Mouse (Mus musculus) midbrain, embryonic 16.5 days (tissue): ENCODE measurements around the gene Abca17. TPM values are rescaled to one million over a fixed set of nuclear protein-coding genes. Genes with fewer than 3 reads are reported as not detected.

Experiments
- ATAC-seq: fragments of 200-750 bp; cut with Nextera tagmentation; 2 replicates; pipeline ENCODE4 v1.8.0; 2017; ENCODE audit warnings: moderate TSS enrichment
- H3K27ac ChIP-seq: fragments of 300-500 bp; sonication (generic); 2 replicates; pipeline ENCODE4 v1.5.1; 2014; ENCODE audit warnings: mild to moderate bottlenecking, low read length, mixed read lengths
- H3K27me3 ChIP-seq: fragments of 300-500 bp; sonication (generic); 2 replicates; pipeline ENCODE4 v1.6.1; 2014; ENCODE audit warnings: low read depth, low read length, mixed read lengths; ENCODE audit not compliant: control insufficient read depth, insufficient read depth
- H3K36me3 ChIP-seq: fragments of 300-500 bp; sonication (generic); 2 replicates; pipeline ENCODE4 v1.6.1; 2014; ENCODE audit warnings: mild to moderate bottlenecking, low read length, moderate library complexity, mixed read lengths; ENCODE audit not compliant: control insufficient read depth, insufficient read depth
- H3K4me1 ChIP-seq: fragments of 300-500 bp; sonication (generic); 2 replicates; pipeline ENCODE4 v1.6.1; 2014; ENCODE audit warnings: mild to moderate bottlenecking, low read length, mixed read lengths; ENCODE audit not compliant: control insufficient read depth, insufficient read depth
- H3K4me2 ChIP-seq: fragments of 300-500 bp; sonication (generic); 2 replicates; pipeline ENCODE4 v1.6.1; 2014; ENCODE audit warnings: mild to moderate bottlenecking, low read length, mixed read lengths
- H3K4me3 ChIP-seq: fragments of 300-500 bp; sonication (generic); 2 replicates; pipeline ENCODE4 v1.5.1; 2014; ENCODE audit warnings: low read depth, mild to moderate bottlenecking, low read length, moderate library complexity, mixed read lengths
- H3K9ac ChIP-seq: fragments of 300-500 bp; sonication (generic); 2 replicates; pipeline ENCODE4 v1.6.1; 2014; ENCODE audit warnings: low read depth, low read length, mixed read lengths
- H3K9me3 ChIP-seq: fragments of 300-500 bp; sonication (generic); replicated peaks from 2 replicates; pipeline ENCODE4 v1.6.1; 2014; ENCODE audit warnings: mild to moderate bottlenecking, low read length, mixed read lengths; ENCODE audit not compliant: control insufficient read depth, poor library complexity, severe bottlenecking
- WGBS: fragments of 180-500 bp; shearing (Covaris S2); extraction: QIAGEN DNeasy Blood & Tissue Kit; methylation state at CpG from one replicate; pipeline ENCODE4 v1.1.7; 2014; 5-methylcytosine and 5-hydroxymethylcytosine counted together
- polyA plus RNA-seq: library from polyadenylated mRNA; unstranded; fragments of >200 nt; fragmentation: Nextera tagmentation; extraction: Ambion mirVana; gene quantifications from 2 replicates; pipeline ENCODE4 v1.2.1, GENCODE M21; 2015

Abca17 gene
- polyA plus RNA-seq, 1 experiment from 2014 or later = 0.83 TPM

DNA sequence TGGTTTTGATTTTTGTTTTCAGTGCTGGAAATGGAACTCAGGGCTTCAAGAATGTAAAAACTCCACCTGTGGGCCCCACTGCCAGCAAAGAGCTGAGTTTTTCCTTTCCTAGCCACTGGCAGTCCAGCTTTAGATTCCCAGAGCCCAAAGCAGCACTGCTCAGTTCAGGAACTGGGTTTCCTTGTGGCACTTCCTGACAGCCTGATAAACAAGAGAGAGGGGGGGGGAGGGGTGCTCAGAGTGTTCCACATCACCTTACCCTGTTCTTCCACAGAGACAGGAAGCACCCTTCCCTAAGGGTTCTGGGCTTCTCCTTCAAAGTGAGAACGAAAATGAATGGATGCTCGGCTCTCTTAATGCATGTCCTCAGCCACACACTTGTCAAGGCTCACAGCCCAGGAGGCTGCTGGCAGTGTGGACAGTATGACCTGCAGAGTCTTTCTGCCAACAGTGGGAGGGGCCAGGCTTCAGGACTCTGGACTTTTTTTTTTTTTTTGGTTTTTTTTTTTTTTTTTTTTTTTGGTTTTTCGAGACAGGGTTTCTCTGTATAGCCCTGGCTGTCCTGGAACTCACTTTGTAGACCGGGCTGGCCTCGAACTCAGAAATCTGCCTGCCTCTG is 24.3 kb upstream of the Abca17 start:
- WGBS = 90% methylated on average over 4 of the region's 5 CpGs
- no peaks in the 10 kb centered on the region for H3K9me3 ChIP-seq
- no peak overlapping the region for H3K4me2 ChIP-seq
- H3K36me3 ChIP-seq = peaks cover 47% of the 10 kb centered on the region
- H3K4me1 ChIP-seq = no peaks in the 10 kb centered on the region
- no peak for ATAC-seq
- no peak overlapping the region for H3K4me3 ChIP-seq
- H3K27me3 ChIP-seq = no peaks in the 10 kb centered on the region
- no peak overlapping the region for H3K9ac ChIP-seq
- no peak overlapping the region for H3K27ac ChIP-seq

DNA sequence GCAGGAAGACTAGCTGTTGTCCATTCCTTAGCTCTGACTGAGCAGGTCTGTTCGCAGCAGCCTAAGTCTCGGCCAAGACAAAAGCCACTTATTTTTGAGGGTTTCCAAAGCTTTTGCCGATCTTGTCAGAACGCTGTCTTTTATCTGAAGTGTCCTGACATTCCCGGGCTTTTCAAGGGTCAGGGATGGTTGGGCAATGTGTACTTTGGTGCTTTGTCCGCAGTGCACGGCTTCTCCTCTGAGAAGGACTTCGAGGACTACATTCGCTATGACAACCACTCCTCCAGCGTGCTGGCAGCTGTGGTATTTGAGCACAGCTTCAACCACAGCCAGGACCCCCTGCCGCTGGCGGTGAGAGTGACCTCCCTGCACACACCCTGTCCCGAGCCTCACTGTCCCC is 15.0 kb upstream of the Abca17 start:
- Histone ChIP-seq H3K9ac (no peak overlapping the region), H3K27me3 (no peaks in the 10 kb centered on the region), H3K27ac (no peak overlapping the region), H3K36me3 (peaks cover 20% of the 10 kb centered on the region), H3K4me3 (no peak overlapping the region), H3K9me3 (no peaks in the 10 kb centered on the region), H3K4me1 (no peaks in the 10 kb centered on the region), H3K4me2 (no peak overlapping the region)
- ATAC-seq = no peak
- WGBS = 30% methylated on average over 13 of the region's 13 CpGs

DNA sequence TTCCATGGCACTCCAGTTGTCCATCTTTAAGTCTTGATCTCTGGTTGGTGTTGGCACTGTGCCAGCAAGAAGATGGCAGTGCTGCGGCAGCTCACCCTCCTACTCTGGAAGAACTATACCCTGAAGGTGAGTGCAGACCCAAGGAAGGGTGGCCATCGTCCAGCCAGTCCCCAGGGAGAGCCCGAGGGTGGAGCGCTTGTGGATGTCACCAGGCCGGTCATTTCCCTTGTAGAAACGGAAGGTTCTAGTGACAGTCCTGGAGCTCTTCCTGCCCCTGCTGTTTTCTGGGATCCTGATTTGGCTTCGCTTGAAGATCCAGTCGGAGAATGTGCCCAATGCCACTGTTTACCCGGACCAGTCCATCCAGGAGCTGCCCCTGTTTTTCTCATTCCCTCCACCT is 13.6 kb upstream of the Abca17 start:
- 93% methylated on average over 9 of the region's 9 CpGs for WGBS
- Histone ChIP-seq H3K4me3 (no peak overlapping the region), H3K4me1 (no peaks in the 10 kb centered on the region), H3K4me2 (no peak overlapping the region), H3K27me3 (no peaks in the 10 kb centered on the region), H3K9me3 (no peaks in the 10 kb centered on the region), H3K9ac (no peak overlapping the region), H3K36me3 (peaks cover 16% of the 10 kb centered on the region), H3K27ac (no peak overlapping the region)
- no peak for ATAC-seq

DNA sequence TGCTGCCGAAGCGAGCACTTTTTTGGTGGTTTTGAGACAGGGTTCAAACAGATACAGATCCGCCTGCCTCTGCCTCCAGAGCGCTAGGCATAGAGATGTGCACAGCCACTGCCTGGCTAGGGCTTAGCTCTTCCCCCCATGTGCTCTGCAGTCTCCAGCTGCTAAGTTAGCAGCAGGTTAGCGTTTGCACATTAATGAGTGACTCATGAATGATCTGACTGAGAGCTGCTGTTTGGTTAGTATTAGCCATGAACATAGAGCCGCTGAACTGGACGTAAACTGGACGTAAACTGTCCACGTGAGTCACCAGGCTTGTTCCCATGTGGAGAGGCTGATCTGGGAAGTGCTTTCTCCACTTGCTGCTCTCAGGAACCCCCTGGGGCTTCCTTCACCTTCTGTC is 11.7 kb upstream of the Abca17 start:
- H3K9ac ChIP-seq = no peak overlapping the region
- no peak for ATAC-seq
- 72% methylated on average over 9 of the region's 9 CpGs for WGBS

DNA sequence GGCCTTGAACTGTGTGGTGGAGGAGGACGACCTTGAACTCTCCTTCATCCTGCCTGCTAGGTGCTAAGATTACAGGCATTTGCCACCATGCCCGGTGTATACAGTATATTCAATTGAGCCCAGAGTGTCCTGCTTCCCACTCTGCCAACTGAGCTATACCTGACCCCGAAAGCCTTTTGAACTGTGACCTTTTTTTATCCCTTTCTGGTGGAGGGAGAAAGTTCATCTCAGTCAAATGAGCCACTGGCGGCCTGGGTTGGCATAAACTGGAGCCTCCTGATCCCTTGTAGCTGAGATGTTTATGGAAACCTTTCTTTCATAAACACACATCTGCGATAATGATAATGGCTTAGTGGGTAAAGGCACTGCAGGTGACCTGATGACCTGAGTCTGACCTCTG is 10.4 kb upstream of the Abca17 start:
- 94% methylated on average over 5 of the region's 5 CpGs for WGBS
- no peak for ATAC-seq

More for the DNA sequence above, 11.7 kb upstream of the Abca17 start:
- H3K9me3 ChIP-seq = no peaks in the 10 kb centered on the region
- H3K4me2 ChIP-seq = no peak overlapping the region
- H3K27ac ChIP-seq = no peak overlapping the region
- no peaks in the 10 kb centered on the region for H3K4me1 ChIP-seq
- H3K36me3 ChIP-seq = peaks cover 18% of the 10 kb centered on the region
- H3K27me3 ChIP-seq = no peaks in the 10 kb centered on the region
- no peak overlapping the region for H3K4me3 ChIP-seq

DNA sequence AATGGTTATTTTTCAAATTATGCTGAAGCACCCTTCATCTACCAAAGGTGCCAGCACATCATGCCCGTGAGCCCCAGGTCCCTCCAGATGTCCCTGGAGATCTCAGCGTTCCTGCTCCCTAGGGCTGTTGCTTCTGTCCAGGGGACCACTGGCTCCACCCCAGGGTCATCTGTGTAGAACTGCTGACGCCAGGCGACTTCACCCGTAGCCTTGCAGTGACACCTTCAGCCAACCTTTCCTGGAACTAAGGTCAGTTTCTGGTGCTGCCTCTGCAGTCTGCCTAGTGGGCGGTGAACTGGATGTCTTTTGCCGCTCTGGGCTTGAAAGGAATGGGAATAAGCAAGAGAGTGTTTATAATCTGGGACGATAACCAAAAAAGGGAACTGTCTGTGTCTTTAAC is 10.0 kb upstream of the Abca17 start:
- Histone ChIP-seq H3K4me1 (peaks cover 2% of the 10 kb centered on the region; the same call in 1 of the 2 replicates), H3K4me3 (no peak overlapping the region), H3K9ac (no peak overlapping the region), H3K36me3 (peaks cover 6% of the 10 kb centered on the region; the same call in 1 of the 2 replicates), H3K4me2 (no peak overlapping the region), H3K27ac (no peak overlapping the region), H3K9me3 (no peaks in the 10 kb centered on the region), H3K27me3 (no peaks in the 10 kb centered on the region)
- ATAC-seq = no peak
- 85% methylated on average over 8 of the region's 8 CpGs for WGBS

More for the DNA sequence above, 10.4 kb upstream of the Abca17 start:
- peaks cover 9% of the 10 kb centered on the region; the same call in 1 of the 2 replicates for H3K36me3 ChIP-seq
- no peak overlapping the region for H3K9ac ChIP-seq
- no peaks in the 10 kb centered on the region for H3K27me3 ChIP-seq
- no peak overlapping the region for H3K4me3 ChIP-seq
- no peaks in the 10 kb centered on the region for H3K4me1 ChIP-seq
- no peaks in the 10 kb centered on the region for H3K9me3 ChIP-seq
- no peak overlapping the region for H3K4me2 ChIP-seq
- no peak overlapping the region for H3K27ac ChIP-seq

DNA sequence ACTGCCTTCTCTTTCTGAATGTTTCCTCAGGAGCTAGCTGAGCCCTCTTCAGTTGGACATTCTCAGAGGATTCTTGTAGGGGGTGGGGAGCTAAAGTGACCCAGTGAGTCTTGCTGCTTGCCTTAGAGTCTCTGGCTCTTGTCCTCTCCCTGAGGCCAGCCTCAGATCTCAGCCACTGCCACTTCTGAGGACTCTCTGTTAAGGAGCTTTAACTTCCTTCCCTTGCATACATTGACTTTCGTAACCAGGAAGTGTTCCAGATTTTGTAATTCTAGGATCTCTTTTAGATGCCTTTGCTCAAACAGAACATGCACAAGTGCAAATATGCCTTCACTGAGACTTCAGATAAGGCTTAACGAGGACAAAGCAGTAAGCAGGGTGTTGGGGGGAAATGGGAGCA is 9.0 kb upstream of the Abca17 start:
- Histone ChIP-seq H3K4me2 (no peak overlapping the region), H3K27me3 (no peaks in the 10 kb centered on the region), H3K4me3 (no peak overlapping the region), H3K4me1 (peaks cover 6% of the 10 kb centered on the region; the same call in 1 of the 2 replicates), H3K27ac (no peak overlapping the region), H3K36me3 (peaks cover 6% of the 10 kb centered on the region; the same call in 1 of the 2 replicates), H3K9me3 (no peaks in the 10 kb centered on the region), H3K9ac (no peak overlapping the region)
- WGBS = 70% methylated on average over 2 of the region's 2 CpGs
- ATAC-seq = no peak

DNA sequence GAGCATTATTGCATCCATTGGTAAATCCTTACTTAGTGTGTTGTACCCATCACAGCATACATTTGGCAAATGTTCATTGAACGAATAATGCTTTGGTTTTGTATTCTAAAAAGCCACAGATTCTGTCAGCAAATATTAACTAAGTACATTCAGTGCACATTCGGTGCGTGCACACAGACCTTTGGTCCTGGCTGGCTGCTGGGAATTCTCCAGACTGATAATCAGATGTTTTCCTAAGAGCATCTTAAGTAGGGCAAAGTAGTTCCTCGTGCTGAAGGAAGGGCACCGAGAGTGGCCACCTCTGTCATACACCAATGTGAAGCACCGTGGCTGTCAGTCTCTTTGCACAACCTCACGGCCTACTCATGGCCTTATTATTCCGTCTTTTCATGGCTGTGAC is 8.1 kb upstream of the Abca17 start:
- no peaks in the 10 kb centered on the region for H3K27me3 ChIP-seq
- H3K9me3 ChIP-seq = no peaks in the 10 kb centered on the region
- WGBS = 91% methylated on average over 8 of the region's 8 CpGs
- H3K27ac ChIP-seq = no peak overlapping the region
- peaks cover 6% of the 10 kb centered on the region; the same call in 1 of the 2 replicates for H3K36me3 ChIP-seq
- H3K4me3 ChIP-seq = no peak overlapping the region
- no peak overlapping the region for H3K9ac ChIP-seq
- peaks cover 13% of the 10 kb centered on the region for H3K4me1 ChIP-seq
- no peak overlapping the region for H3K4me2 ChIP-seq
- no peak for ATAC-seq

DNA sequence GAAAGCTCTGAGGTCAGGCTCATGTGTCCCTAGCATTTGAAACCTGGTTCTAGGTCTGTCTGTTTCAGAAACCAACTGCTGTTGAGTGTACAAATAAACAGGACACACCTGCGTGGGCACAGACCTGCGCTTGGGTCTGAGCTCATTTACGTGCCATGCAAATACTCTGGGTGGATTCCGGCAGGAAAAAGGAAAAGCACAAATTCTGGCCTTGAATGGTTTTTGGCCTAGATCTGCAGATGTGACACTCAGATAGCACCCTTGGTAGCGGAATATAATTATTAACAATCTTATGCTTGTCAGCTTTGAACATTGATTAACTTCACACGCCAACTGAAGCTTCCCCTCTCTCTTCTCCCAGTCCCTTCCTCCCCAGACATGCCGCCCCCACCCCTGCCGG is 4.4 kb upstream of the Abca17 start:
- Histone ChIP-seq H3K36me3 (peaks cover 6% of the 10 kb centered on the region; the same call in 1 of the 2 replicates), H3K27me3 (no peaks in the 10 kb centered on the region), H3K4me3 (no peak overlapping the region), H3K9ac (no peak overlapping the region), H3K4me1 (peaks cover 26% of the 10 kb centered on the region), H3K27ac (no peak overlapping the region), H3K4me2 (no peak overlapping the region), H3K9me3 (no peaks in the 10 kb centered on the region)
- WGBS = 86% methylated on average over 8 of the region's 8 CpGs
- no peak for ATAC-seq
